Mouse (Mus musculus) liver, embryonic 14.5 days (tissue): ENCODE measurements around the gene Crtc2.

ENCODE experiments used
- CTCF ChIP-seq: IDR thresholded peaks from 2 replicates; pipeline ENCODE4 v1.5.1; 2016; ENCODE audit warnings: antibody characterized with exemption, low read depth, control low read depth
- EP300 ChIP-seq: IDR thresholded peaks from 2 replicates; pipeline ENCODE4 v1.6.1; 2016; ENCODE audit warnings: antibody characterized with exemption, low read depth

- TF ChIP-seq CTCF: no peak
- no peak for TF ChIP-seq EP300
Measured at GRCm38 (mm10) chr3:90211475-90212398, 42.2 kb upstream of the Crtc2 start.
